Mouse (Mus musculus): ENCODE measurements around the gene Vkorc1l1. TPM values are rescaled to one million over a fixed set of nuclear protein-coding genes. Genes with fewer than 3 reads are reported as not detected.

The Vkorc1l1 gene
- total RNA-seq, 2 experiments from 2014 or later: 18.5 to 19.9 TPM

DNA sequence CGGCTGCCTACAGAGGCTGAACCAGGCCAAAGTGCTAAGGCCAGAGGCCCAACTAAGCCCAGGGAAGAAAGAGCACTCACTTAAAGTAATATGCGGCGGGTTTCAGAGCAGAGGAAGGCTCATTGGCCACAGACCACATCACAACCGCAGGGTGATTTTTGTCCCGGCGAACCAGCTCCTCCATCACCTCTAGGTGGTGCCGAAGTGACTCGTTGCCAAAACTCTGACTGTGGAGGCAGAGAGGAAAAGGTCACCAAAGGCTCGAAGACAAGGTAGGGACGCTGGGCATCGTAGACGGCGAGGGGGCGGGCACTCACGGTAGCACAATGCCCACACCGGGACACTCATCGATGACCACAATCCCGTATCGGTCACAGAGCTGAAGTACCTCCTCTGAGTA is 55.9 kb downstream of the Vkorc1l1 start:
- intact Hi-C loops (cut with DNase I): loop anchor here (10.0 kb wide), 1 partner anchor 857 kb away; no protein-coding TSS in a partner anchor
- DNase-seq: no peak

GRCm38 (mm10) chr5:129999097-129999496 is 57.3 kb downstream of the Vkorc1l1 start:
- peak; percentile 67 to 71 for DNase-seq
- intact Hi-C loops (cut with DNase I): loop anchor here (1.0 to 10.0 kb wide), 2 partner anchors 39 to 856 kb away; no protein-coding TSS in a partner anchor

DNA sequence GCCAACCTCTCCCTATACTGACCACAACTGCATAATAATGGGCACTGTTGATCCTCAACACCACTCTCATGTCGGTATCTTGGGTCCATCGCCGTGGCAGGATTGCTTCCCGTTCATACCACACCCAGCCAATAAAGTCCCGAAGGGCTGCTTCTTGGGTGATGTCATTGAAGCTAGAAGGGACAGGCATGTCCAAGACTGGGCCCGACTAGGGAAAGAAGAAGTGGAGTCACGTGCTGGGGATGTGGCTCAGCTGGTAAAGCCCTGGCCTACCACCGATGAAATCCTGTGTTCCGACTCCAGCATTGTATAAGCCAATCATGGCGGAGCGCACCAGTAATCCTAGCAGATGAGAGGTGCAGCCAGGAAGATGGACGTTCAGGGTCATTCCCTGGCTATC is 59.0 kb downstream of the Vkorc1l1 start:
- peak; percentile 31 to 41 for DNase-seq

DNA sequence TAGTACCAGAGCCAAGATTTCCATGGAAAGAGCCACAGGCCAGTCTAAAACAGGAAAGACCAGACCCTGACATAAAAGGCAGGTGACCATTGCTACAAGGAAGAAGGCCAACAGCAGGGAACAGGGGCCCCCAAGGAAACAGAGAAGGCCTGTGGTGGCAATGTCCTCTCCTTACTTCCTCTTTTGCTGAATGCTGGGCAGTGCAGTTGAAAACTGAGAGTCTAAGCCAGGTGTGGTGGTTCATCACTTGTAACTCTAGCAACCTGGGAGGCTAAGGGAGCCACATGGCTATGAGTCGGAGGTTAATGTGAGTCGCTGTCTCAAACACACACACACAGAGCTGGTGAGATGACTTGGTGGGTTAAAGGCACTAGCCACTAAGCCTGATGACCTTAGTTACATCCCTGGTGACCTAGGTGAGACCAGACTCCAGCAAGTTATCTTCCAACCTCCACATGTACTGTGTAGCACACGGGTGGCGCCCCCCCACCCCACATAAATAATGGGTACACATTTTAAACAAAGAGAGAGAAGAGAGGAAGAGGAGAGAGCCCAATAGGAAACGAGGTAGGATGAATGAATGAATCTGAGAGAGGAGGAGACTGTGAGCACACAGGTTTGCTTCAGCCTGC is 59.7 kb downstream of the Vkorc1l1 start:
- no peak for DNase-seq
- intact Hi-C loops (cut with DNase I): no loop called here

More for the DNA sequence above, 59.0 kb downstream of the Vkorc1l1 start:
- intact Hi-C loops (cut with DNase I): no loop called here

DNA sequence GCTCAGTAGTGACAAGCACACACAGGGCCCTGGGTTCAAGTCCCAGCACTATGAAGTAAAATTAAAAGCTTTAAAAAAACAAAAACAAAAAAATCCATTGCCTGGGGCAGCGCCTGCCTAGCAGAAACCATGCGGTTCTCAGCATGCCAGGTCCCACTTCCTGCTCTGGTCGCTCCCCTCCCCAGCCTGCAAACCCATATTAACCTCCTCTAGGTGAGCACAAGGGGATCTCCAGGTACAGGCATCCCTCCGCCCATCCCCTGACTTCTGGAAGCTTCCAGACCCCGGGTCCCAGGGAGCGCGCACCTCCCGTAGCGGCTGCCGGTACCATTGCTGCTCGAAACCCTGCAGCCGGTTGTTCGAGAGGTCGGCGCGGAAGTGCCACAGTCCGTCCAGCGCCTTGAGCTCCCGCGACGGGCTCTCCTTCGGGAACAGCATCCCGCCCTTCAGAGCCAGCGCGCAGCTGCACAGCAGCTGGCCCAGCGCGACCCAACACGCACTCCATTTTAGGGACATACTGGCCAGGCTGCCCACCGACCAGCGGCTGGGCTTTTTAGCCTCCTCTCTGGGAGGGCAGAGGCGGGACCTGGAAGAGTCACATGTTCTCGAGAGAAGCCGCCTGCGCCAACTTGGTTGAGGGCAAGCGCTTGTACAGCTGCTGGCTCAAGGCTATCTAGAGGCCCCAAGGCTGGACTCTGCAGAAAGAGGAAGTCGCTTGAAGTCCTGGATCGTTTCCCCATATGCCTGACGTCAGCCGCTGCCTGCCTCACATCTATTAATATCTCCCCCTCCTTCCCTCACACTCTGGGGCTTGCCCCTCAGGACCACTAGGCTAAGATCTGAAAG is 60.8 kb downstream of the Vkorc1l1 start, which contains the start of gene Gusb:
Gene Gusb (minus strand): TSS at position 749 of the 846 bp plus-strand sequence.
- intact Hi-C loops (cut with DNase I): no loop called here
- DNase-seq: peak; percentile 91 to 92

GRCm38 (mm10) chr5:130003229-130003628 is 61.5 kb downstream of the Vkorc1l1 start:
- intact Hi-C loops (cut with DNase I): no loop called here
- no peak for DNase-seq

- DNase-seq: no peak
- intact Hi-C loops (cut with DNase I): no loop called here
These were observed 65.6 kb downstream of the Vkorc1l1 start for GRCm38 (mm10) chr5:130007344-130007743.

GRCm38 (mm10) chr5:130008034-130008590 is 66.3 kb downstream of the Vkorc1l1 start:
- intact Hi-C loops (cut with DNase I): no loop called here
- DNase-seq: no peak

GRCm38 (mm10) chr5:130009784-130010183 is 68.0 kb downstream of the Vkorc1l1 start:
- intact Hi-C loops (cut with DNase I): no loop called here
- DNase-seq: no peak

- intact Hi-C loops (cut with DNase I): no loop called here
- no peak for DNase-seq
These were observed 69.2 kb downstream of the Vkorc1l1 start for GRCm38 (mm10) chr5:130010961-130011360.

DNA sequence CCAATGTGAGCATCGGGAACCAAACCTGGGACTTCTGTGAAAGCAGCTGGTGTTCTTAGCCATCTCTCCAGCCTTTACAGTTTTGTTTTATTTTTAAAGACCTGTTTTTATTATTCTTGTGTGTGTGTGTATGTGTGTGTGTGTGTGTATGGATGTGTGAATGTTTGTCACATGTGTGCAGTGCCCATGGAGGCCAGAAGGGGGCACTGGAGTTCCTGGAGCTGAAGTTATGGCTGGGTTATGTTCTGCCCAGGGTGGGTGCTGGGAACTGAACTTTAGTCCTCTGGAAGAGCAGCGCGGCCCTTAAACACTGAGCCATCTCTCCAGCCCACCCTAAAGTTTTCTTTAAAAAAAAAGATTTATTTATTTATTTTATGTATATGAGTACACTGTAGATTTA is 73.3 kb downstream of the Vkorc1l1 start:
- DNase-seq: no peak
- intact Hi-C loops (cut with DNase I): no loop called here

DNA sequence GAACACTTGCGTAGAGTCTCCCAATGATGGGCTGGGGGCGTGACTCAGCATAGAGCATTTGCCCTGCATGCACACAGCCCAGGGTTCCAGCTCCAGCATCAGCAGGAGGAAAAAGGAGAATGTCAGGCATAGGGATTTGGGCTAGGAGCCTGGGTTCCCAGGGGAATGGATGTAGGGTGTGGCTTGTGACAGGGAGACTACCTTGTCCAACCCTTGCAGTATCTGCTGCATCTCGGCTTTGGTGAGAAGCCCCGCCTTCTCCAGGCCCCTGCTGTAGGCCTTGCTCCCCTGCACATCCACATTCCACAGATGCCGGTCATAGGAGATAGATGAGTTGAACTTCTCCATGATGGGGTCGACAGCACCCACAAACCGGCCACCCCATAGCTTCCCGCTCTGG is 77.7 kb downstream of the Vkorc1l1 start:
- no peak for DNase-seq
- intact Hi-C loops (cut with DNase I): no loop called here

DNA sequence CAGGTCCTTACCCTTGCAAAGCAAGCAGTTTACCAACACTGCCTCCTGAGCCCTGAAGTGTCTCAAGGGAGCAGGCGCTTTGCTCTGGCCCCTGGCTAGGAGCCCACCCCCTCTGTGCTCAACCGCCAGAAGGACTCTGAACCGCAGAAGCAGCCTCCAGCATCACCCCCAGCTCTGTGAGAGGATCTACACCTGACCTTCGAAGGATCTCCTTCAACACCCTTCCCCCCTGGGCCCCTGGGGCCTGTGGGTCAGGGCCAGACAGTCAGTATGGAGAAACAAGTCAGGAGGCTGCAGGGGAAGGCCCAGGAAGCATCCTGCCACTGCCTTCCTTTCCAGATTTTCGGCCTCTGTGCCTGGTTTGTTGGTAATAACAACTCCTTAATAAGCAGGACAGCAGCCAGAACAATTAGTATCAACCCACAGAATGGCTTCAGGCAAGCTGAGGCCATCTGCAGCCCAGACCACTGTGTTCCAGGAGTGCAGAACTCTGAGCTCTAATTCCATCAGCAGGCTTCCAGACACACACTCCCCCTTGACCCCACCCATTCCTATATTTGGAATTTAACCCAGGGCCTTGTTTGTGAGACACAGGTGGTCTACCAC is 79.7 kb downstream of the Vkorc1l1 start:
- intact Hi-C loops (cut with DNase I): loop anchor here (5.0 kb wide), 1 partner anchor 201 kb away; no protein-coding TSS in a partner anchor
- no peak for DNase-seq

GRCm38 (mm10) chr5:130022366-130022765 is 80.6 kb downstream of the Vkorc1l1 start:
- intact Hi-C loops (cut with DNase I): loop anchor here (5.0 kb wide), 1 partner anchor 200 kb away; no protein-coding TSS in a partner anchor
- no peak for DNase-seq

DNA sequence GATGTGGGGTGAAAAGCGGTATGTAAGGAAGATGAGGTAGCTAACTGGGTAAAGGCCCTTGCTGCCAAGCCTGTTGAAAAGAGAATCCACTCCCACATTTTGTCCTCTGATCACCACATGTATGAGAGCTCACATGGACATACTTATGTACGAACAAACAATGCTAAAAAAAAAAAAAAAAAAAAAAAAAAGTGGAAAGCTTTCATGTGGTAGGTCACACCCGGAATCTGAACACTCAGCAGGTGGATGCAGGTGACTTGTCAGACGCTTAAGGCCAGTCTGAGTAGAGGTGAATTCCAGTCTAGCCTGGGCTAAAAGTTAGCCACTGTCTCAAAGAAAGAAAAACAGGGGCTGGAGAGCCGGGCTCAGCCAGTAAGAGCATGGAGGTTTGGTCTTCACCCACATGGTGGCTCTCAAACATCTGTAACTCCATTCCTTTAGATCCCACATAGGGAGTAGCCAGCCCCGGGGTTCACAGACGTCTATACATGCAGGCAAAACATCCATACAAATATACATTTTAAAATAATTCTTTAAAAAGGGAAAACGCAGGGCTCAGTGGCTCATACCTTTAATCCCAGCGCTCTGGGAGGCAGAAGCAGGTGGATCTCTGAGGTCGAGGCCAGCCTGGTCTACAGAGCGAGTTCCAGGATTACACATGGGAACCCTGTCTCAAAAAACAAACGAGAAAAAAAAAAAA is 81.4 kb downstream of the Vkorc1l1 start:
- DNase-seq: no peak
- intact Hi-C loops (cut with DNase I): loop anchor here (1.0 to 5.0 kb wide), 3 partner anchors 116 to 199 kb away; no protein-coding TSS in a partner anchor

DNA sequence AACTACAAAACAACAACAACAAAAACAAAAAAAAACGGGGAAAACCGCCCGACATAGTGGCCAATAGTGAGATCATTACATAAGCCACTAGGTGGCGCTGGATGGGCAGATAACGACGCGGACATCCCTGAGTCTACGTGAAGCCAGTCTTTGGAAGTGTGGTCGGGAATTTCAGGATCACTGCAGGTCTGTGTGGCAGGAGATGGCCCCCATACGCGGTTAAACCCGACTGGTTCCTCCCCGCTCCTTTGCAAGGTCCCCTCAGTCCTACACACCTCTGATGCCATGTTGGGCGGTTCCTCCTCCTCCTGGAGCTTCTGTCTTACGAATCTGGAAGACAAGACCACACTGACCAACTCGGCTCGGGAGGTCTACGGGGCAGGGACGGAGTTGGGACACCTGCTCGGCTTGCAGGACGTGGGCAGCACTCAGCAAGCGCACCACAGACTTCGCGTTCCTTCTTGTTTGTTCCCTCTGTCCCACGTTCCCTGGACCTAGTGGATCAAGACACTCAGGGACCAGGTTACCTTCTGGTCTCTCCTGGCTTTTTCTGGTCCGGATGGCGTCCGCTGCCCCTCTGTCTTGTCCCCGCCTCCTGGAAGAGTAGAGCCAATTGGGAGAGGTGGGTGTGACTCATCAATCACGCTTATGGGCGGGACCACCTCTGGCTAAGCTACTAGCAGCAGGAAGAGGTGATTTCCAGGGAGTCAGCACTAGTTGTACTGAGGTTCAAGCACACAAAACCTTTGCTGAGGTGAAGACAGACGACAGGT is 82.2 kb downstream of the Vkorc1l1 start:
- intact Hi-C loops (cut with DNase I): loop anchor here (1.0 to 5.0 kb wide), 3 partner anchors 115 to 198 kb away; no protein-coding TSS in a partner anchor
- DNase-seq: peak; percentile 90 to 91

DNA sequence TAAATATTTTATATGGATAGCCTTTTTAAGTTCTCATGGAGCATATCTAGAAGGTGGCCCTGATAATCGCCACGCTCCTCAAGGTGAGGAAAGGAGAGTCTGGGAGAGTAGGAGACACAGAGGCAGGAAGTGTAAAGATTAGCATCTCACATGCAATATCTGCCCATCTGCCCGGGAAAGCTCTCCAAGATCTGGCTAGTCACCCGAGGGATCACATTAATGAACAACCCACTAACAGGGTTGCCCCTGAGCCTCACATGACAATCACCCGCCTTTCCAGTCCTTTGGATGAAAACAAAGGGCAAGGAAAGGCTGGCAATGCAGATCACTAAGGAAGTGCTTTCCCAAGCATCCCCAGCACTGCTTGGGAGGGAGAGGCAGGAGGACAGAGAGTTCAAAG is 85.4 kb downstream of the Vkorc1l1 start:
- no peak for DNase-seq
- intact Hi-C loops (cut with DNase I): no loop called here

DNA sequence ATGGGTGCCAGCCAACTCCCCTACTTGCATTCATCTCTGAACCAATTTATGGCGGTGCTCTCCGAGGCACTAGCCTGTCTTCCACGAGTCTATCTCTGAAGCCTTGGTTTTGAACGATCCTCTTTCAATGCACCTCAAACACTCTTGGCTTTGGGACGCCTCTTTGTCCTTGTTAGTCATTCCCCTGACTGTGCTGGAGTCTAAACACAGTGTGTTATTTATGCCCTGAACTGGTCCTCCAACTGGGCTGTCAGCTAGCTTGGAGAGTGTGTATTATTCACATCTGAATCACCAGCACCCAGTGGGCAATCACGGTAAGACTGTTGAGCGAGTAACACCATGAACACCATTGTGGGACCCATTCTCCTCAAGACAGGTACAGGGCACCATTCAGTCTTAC is 85.9 kb downstream of the Vkorc1l1 start:
- intact Hi-C loops (cut with DNase I): no loop called here
- no peak for DNase-seq

DNA sequence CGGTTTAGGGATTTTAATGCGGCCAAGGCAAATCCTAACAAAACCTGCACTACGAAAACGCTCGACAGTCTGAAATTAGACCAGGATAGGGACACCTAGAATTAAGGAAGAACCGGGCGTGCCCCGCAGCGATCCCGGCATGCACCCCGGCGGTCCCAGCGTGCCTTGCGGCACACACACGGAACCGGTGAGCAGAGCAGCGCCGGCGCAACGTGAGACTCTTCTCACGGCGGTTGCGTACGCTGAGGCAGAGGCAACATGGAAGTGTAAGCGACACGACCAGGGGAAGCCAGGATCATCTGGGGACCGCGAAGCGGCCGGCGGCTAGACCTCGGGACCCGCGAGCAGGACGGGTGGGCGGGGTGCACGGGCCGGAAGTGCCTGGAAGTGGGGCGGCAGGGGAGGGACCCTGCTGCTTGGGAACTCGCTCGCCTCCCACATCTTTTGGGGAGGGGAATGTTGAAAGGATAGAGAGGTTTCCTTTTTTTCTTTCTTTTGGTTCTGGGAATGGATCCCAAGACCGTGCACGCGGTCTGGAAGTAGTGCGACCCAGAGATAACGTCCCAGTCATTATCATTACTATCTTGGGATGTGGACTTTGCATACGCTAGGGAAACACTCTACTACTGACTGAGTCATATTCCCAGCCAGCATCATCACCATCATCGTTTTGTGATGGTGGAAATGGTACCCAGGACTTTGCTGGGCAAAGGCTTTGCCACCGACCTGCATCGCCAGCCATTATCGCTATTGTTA is 87.5 kb downstream of the Vkorc1l1 start, which contains the start of the genes Asl and Crcp:
Gene Asl (minus strand): TSS at position 106 of the 756 bp plus-strand sequence.
Gene Crcp (plus strand): TSS at position 149 of the 756 bp plus-strand sequence.
- DNase-seq: peak; percentile 87 to 90
- intact Hi-C loops (cut with DNase I): no loop called here

All from heart, postnatal 10 days (tissue).